Mouse (Mus musculus): ENCODE data around the gene Mlc1. TPM values are rescaled to one million over a fixed set of nuclear protein-coding genes. Genes with fewer than 3 reads are reported as not detected.

Mlc1 gene
- polyA plus RNA-seq, 1 experiment = not detected

GRCm38 (mm10) chr15:88998636-88999035 lies 19.8 kb upstream of the Mlc1 start:
- TF ChIP-seq POLR2A (IDR thresholded peaks at IDR 0.05; ENCODE audit: insufficient read depth, low read depth, low read length) = no peak
- TF ChIP-seq CTCF (IDR thresholded peaks at IDR 0.05; ENCODE audit: insufficient read depth, low read depth, low read length) = no peak
- Histone ChIP-seq H3K4me1 (ENCODE audit: control insufficient read depth, insufficient read depth, low read length) (no peaks in the 10 kb centered on the region), H3K4me3 (ENCODE audit: insufficient read depth, low read depth, low read length) (no peak overlapping the region), H3K27ac (ENCODE audit: insufficient read depth, low read depth, low read length) (no peak overlapping the region)
- 70% methylated on average over 8 of the region's 8 CpGs for WGBS

GRCm38 (mm10) chr15:88989236-88989635 lies 10.4 kb upstream of the Mlc1 start:
- no peaks in the 10 kb centered on the region for H3K4me1 ChIP-seq (ENCODE audit: control insufficient read depth, insufficient read depth, low read length)
- H3K27ac ChIP-seq (ENCODE audit: insufficient read depth, low read depth, low read length) = no peak overlapping the region
- 57% methylated on average over 2 of the region's 2 CpGs for WGBS
- no peak overlapping the region for H3K4me3 ChIP-seq (ENCODE audit: insufficient read depth, low read depth, low read length)
- TF ChIP-seq POLR2A (IDR thresholded peaks at IDR 0.05; ENCODE audit: insufficient read depth, low read depth, low read length) (no peak), CTCF (IDR thresholded peaks at IDR 0.05; ENCODE audit: insufficient read depth, low read depth, low read length) (no peak)

GRCm38 (mm10) chr15:88982534-88983079 lies 3.8 kb upstream of the Mlc1 start, which contains the start of gene Mov10l1:
Gene Mov10l1 (plus strand): TSS chr15:88982909.
- H3K27ac ChIP-seq (ENCODE audit: insufficient read depth, low read depth, low read length) = no peak within 1 kb of the TSS
- no peak within 1 kb of the TSS for H3K4me3 ChIP-seq (ENCODE audit: insufficient read depth, low read depth, low read length)
- no peak for TF ChIP-seq POLR2A (IDR thresholded peaks at IDR 0.05; ENCODE audit: insufficient read depth, low read depth, low read length)
- 96% methylated on average over 31 of the region's 31 CpGs for WGBS
- H3K4me1 ChIP-seq (ENCODE audit: control insufficient read depth, insufficient read depth, low read length) = peaks cover 8% of the 10 kb centered on the region

- peak overlapping the region; percentile 82 for H3K27ac ChIP-seq (ENCODE audit: insufficient read depth, low read depth, low read length)
- no peak overlapping the region for H3K4me3 ChIP-seq (ENCODE audit: insufficient read depth, low read depth, low read length)
- H3K4me1 ChIP-seq (ENCODE audit: control insufficient read depth, insufficient read depth, low read length) = peaks cover 10% of the 10 kb centered on the region
- 30% methylated on average over 3 of the region's 3 CpGs for WGBS
- TF ChIP-seq POLR2A (IDR thresholded peaks at IDR 0.05; ENCODE audit: insufficient read depth, low read depth, low read length) = no peak
- no peak for TF ChIP-seq CTCF (IDR thresholded peaks at IDR 0.05; ENCODE audit: insufficient read depth, low read depth, low read length)
These were observed 285 bp upstream of the Mlc1 start for GRCm38 (mm10) chr15:88979138-88979446.

- Histone ChIP-seq H3K4me1 (ENCODE audit: control insufficient read depth, insufficient read depth, low read length) (peaks cover 2% of the 10 kb centered on the region; the same call in 1 of the 2 replicates), H3K27ac (ENCODE audit: insufficient read depth, low read depth, low read length) (no peak overlapping the region), H3K4me3 (ENCODE audit: insufficient read depth, low read depth, low read length) (no peak overlapping the region)
- 85% methylated on average over 4 of the region's 4 CpGs for WGBS
- TF ChIP-seq POLR2A (IDR thresholded peaks at IDR 0.05; ENCODE audit: insufficient read depth, low read depth, low read length) (no peak), CTCF (IDR thresholded peaks at IDR 0.05; ENCODE audit: insufficient read depth, low read depth, low read length) (no peak)
These were observed 6.5 kb downstream of the Mlc1 start for GRCm38 (mm10) chr15:88972300-88972699.

- Histone ChIP-seq H3K4me1 (ENCODE audit: control insufficient read depth, insufficient read depth, low read length) (no peaks in the 10 kb centered on the region), H3K27ac (ENCODE audit: insufficient read depth, low read depth, low read length) (no peak overlapping the region), H3K4me3 (ENCODE audit: insufficient read depth, low read depth, low read length) (no peak overlapping the region)
- WGBS = 93% methylated on average over 2 of the region's 2 CpGs
- no peak for TF ChIP-seq CTCF (IDR thresholded peaks at IDR 0.05; ENCODE audit: insufficient read depth, low read depth, low read length)
- no peak for TF ChIP-seq POLR2A (IDR thresholded peaks at IDR 0.05; ENCODE audit: insufficient read depth, low read depth, low read length)
These were observed 14.7 kb downstream of the Mlc1 start for GRCm38 (mm10) chr15:88964070-88964578.

GRCm38 (mm10) chr15:88957522-88957921 lies 21.3 kb downstream of the Mlc1 start:
- no peak overlapping the region for H3K4me3 ChIP-seq (ENCODE audit: insufficient read depth, low read depth, low read length)
- H3K27ac ChIP-seq (ENCODE audit: insufficient read depth, low read depth, low read length) = no peak overlapping the region
- peaks cover 10% of the 10 kb centered on the region for H3K4me1 ChIP-seq (ENCODE audit: control insufficient read depth, insufficient read depth, low read length)
- TF ChIP-seq POLR2A (IDR thresholded peaks at IDR 0.05; ENCODE audit: insufficient read depth, low read depth, low read length) (no peak), CTCF (IDR thresholded peaks at IDR 0.05; ENCODE audit: insufficient read depth, low read depth, low read length) (no peak)
- WGBS = 76% methylated on average over 4 of the region's 4 CpGs

- TF ChIP-seq CTCF (IDR thresholded peaks at IDR 0.05; ENCODE audit: insufficient read depth, low read depth, low read length) (no peak), POLR2A (IDR thresholded peaks at IDR 0.05; ENCODE audit: insufficient read depth, low read depth, low read length) (no peak)
- Histone ChIP-seq H3K27ac (ENCODE audit: insufficient read depth, low read depth, low read length) (no peak overlapping the region), H3K4me1 (ENCODE audit: control insufficient read depth, insufficient read depth, low read length) (peaks cover 10% of the 10 kb centered on the region), H3K4me3 (ENCODE audit: insufficient read depth, low read depth, low read length) (no peak overlapping the region)
- 95% methylated on average over 6 of the region's 6 CpGs for WGBS
These were observed 23.5 kb downstream of the Mlc1 start for GRCm38 (mm10) chr15:88955342-88955741.

GRCm38 (mm10) chr15:88954368-88955072 lies 24.3 kb downstream of the Mlc1 start, which contains the start of gene Ttll8:
Gene Ttll8 (minus strand): TSS chr15:88954418.
- 4% methylated on average over 53 of the region's 53 CpGs for WGBS
- TF ChIP-seq CTCF (IDR thresholded peaks at IDR 0.05; ENCODE audit: insufficient read depth, low read depth, low read length) (no peak), POLR2A (IDR thresholded peaks at IDR 0.05; ENCODE audit: insufficient read depth, low read depth, low read length) (no peak)
- Histone ChIP-seq H3K27ac (ENCODE audit: insufficient read depth, low read depth, low read length) (no peak within 1 kb of the TSS), H3K4me1 (ENCODE audit: control insufficient read depth, insufficient read depth, low read length) (peaks cover 10% of the 10 kb centered on the region), H3K4me3 (ENCODE audit: insufficient read depth, low read depth, low read length) (peak within 1 kb of the TSS; percentile 46)

All from olfactory bulb, adult 2 months (tissue).